Mouse (Mus musculus): Measurements from ENCODE around the gene Pacs2.

DNA sequence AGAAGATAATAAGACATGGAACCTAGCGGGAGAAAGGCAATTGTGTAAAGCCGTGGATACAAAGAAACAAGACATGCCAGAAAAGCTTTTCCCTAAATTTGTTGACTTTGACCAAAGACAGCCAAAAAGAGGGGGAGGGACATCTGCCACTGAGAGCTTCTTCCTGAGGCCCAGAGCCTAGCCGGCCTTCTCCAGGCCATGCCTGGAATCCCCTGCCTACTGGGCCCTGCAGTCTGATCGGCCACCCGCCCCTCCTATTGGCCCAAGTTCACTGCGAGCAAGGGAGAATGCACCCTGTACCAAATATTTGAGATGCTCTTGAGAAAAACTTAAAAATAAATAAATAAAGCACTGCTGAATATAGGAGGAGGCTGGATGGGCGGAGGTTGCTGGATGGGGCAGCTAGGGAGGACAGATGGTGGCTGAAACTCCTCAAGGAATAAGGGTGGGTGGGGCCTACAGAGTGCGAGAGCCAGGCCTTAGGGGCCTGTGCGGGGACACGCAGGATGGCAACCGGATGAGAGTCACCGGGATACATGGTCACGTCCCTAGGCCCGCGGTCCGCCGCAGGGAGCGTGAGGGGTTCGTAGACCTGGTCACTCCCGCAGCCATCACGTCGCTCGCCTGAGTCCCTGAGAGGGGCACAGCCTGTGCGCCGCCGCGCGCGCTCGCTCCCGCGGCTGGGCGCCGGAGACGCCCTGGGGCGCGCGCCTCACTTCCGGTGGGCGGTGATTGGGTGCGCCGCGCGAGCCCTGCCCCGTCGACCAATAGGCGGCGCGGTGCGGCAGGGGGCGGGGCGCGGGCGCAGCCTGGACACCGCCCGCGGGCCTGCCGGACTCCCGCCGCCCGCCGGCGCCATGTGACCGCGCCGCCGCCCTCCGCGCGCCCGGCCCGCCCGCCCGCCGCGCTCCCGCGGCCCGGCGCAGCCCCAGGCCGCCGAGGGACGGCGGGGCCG is at the start of gene Pacs2:
- peak; percentile 64 for TF ChIP-seq HCFC1 (IDR thresholded peaks at IDR 0.05; ENCODE audit: low read depth, low read length)
- no peak for TF ChIP-seq CHD2 (IDR thresholded peaks at IDR 0.05; ENCODE audit: low read length)
- no peak for TF ChIP-seq ZNF384 (IDR thresholded peaks at IDR 0.05; ENCODE audit: low read depth, low read length)
- TF ChIP-seq CTCF (IDR thresholded peaks at IDR 0.05 in 2 of 3, conservative IDR thresholded peaks at IDR 0.05 in 1 of 3; ENCODE audit: control insufficient read depth in 1 of 3, insufficient read depth in 1 of 3, low read depth in 2 of 3, low read length in 3 of 3, poor library complexity in 1 of 3, severe bottlenecking in 1 of 3), result no peak
- no peak for TF ChIP-seq MAFK (IDR thresholded peaks at IDR 0.05; ENCODE audit: borderline replicate concordance, low read depth, low read length)
- peak; percentile 98 to 99 for TF ChIP-seq POLR2A (IDR thresholded peaks at IDR 0.05; ENCODE audit: control insufficient read depth in 1 of 2, insufficient read depth in 1 of 2, low read depth in 1 of 2, low read length in 2 of 2, poor library complexity in 1 of 2)
- no peak for TF ChIP-seq E2F4 (IDR thresholded peaks at IDR 0.05; ENCODE audit: borderline replicate concordance, low read depth, low read length)
- peak; percentile 60 for TF ChIP-seq USF1 (IDR thresholded peaks at IDR 0.05; ENCODE audit: low read depth, low read length)
- TF ChIP-seq EP300 (IDR thresholded peaks at IDR 0.05; ENCODE audit: low read depth in 1 of 2, low read length in 2 of 2), result no peak
- TF ChIP-seq MYB (IDR thresholded peaks at IDR 0.05; ENCODE audit: low read depth, low read length), result no peak
- TF ChIP-seq GABPA (IDR thresholded peaks at IDR 0.05; ENCODE audit: low read depth, low read length), result no peak
- no peak for TF ChIP-seq TAL1 (IDR thresholded peaks at IDR 0.05; ENCODE audit: low read length)
- no peak for TF ChIP-seq USF2 (IDR thresholded peaks at IDR 0.05; ENCODE audit: borderline replicate concordance in 1 of 2, insufficient read depth in 1 of 2, low read depth in 1 of 2, low read length in 2 of 2)

All from MEL (cell line).